Mouse (Mus musculus) kidney, postnatal 0 days (tissue): ENCODE measurements around the gene Agt. TPM values are rescaled to one million over a fixed set of nuclear protein-coding genes. Genes with fewer than 3 reads are reported as not detected.

Experiments used
- ATAC-seq: fragments of 200-750 bp; cut with Nextera tagmentation; replicated peaks from 2 replicates; pipeline ENCODE4 v1.8.0; 2017; ENCODE audit warnings: low read depth, moderate number of reproducible peaks, moderate TSS enrichment, moderate library complexity; ENCODE audit not compliant: low FRiP score
- DNase-seq: peaks from one replicate; pipeline ENCODE4 v3.0.0-alpha.2; 2016; ENCODE audit warnings: low spot score
- H3K27ac ChIP-seq: fragments of 300-500 bp; sonication (generic); 2 replicates; pipeline ENCODE4 v1.5.1; 2014; ENCODE audit warnings: mild to moderate bottlenecking
- H3K27me3 ChIP-seq: fragments of 300-500 bp; sonication (generic); 2 replicates; pipeline ENCODE4 v1.6.1; 2014; ENCODE audit warnings: low read length, mixed read lengths; ENCODE audit not compliant: insufficient read depth
- H3K36me3 ChIP-seq: fragments of 300-500 bp; sonication (generic); 2 replicates; pipeline ENCODE4 v1.6.1; 2014; ENCODE audit warnings: low read length, mixed read lengths; ENCODE audit not compliant: insufficient read depth
- H3K4me1 ChIP-seq: fragments of 300-500 bp; sonication (generic); replicated peaks from 2 replicates; pipeline ENCODE4 v1.6.1; 2014; ENCODE audit warnings: antibody characterized with exemption, low read length, mixed read lengths; ENCODE audit not compliant: insufficient read depth
- H3K4me2 ChIP-seq: fragments of 300-500 bp; sonication (generic); 2 replicates; pipeline ENCODE4 v1.6.1; 2014; ENCODE audit warnings: mild to moderate bottlenecking, low read length, moderate library complexity, mixed read lengths
- H3K4me3 ChIP-seq: fragments of 300-500 bp; sonication (generic); replicated peaks from 2 replicates; pipeline ENCODE4 v1.5.1; 2014; ENCODE audit warnings: low read depth, low read length
- H3K9ac ChIP-seq: fragments of 300-500 bp; sonication (generic); 2 replicates; pipeline ENCODE4 v1.6.1; 2014; ENCODE audit warnings: low read depth, low read length
- H3K9me3 ChIP-seq: fragments of 300-500 bp; sonication (generic); replicated peaks from 2 replicates; pipeline ENCODE4 v1.6.1; 2016; ENCODE audit warnings: low read length, inconsistent platforms, mixed read lengths
- CTCF ChIP-seq: IDR thresholded peaks from 2 replicates; pipeline ENCODE4 v1.5.1; 2016; ENCODE audit warnings: antibody characterized with exemption, low read depth, mild to moderate bottlenecking, moderate library complexity
- WGBS: fragments of 180-500 bp; shearing (Covaris S2); extraction: QIAGEN DNeasy Blood & Tissue Kit; methylation state at CpG from one replicate; pipeline ENCODE4 v1.1.7; 2014; 5-methylcytosine and 5-hydroxymethylcytosine counted together
- polyA plus RNA-seq: library from polyadenylated mRNA; unstranded; fragments of >200 nt; fragmentation: Nextera tagmentation; extraction: Ambion mirVana; gene quantifications from 2 replicates; pipeline ENCODE4 v1.2.1, GENCODE M21; 2015

Agt gene
- polyA plus RNA-seq, 1 experiment from 2014 or later = 22.8 TPM

- DNase-seq (no peak), ATAC-seq (no peak)
- Histone ChIP-seq H3K4me2 (no peak overlapping the region), H3K4me3 (no peak overlapping the region), H3K9ac (no peak overlapping the region), H3K27ac (no peak overlapping the region), H3K36me3 (no peaks in the 10 kb centered on the region), H3K27me3 (no peaks in the 10 kb centered on the region), H3K9me3 (no peaks in the 10 kb centered on the region), H3K4me1 (no peaks in the 10 kb centered on the region)
- TF ChIP-seq CTCF = peak; percentile 12; the same call in 1 of the 2 replicates
- 76% methylated on average over 5 of the region's 5 CpGs for WGBS
These were observed 34.6 kb upstream of the Agt start for GRCm38 (mm10) chr8:124604066-124604465.

- H3K9ac ChIP-seq = no peak overlapping the region
- H3K27ac ChIP-seq = no peak overlapping the region
- no peak overlapping the region for H3K4me2 ChIP-seq
- 67% methylated on average over 4 of the region's 4 CpGs for WGBS
- no peak for TF ChIP-seq CTCF
- ATAC-seq = no peak
- no peaks in the 10 kb centered on the region for H3K27me3 ChIP-seq
- H3K9me3 ChIP-seq = no peaks in the 10 kb centered on the region
- no peaks in the 10 kb centered on the region for H3K36me3 ChIP-seq
- no peak overlapping the region for H3K4me3 ChIP-seq
- DNase-seq = no peak
- H3K4me1 ChIP-seq = no peaks in the 10 kb centered on the region
These were observed 19.9 kb upstream of the Agt start for GRCm38 (mm10) chr8:124589393-124589792.

GRCm38 (mm10) chr8:124586556-124586955 lies 17.1 kb upstream of the Agt start:
- H3K27ac ChIP-seq = no peak overlapping the region
- no peak for TF ChIP-seq CTCF
- H3K27me3 ChIP-seq = no peaks in the 10 kb centered on the region
- DNase-seq (no peak), ATAC-seq (no peak)
- no peak overlapping the region for H3K4me3 ChIP-seq
- WGBS = 79% methylated on average over 2 of the region's 2 CpGs
- no peaks in the 10 kb centered on the region for H3K36me3 ChIP-seq
- no peak overlapping the region for H3K9ac ChIP-seq
- no peak overlapping the region for H3K4me2 ChIP-seq
- no peaks in the 10 kb centered on the region for H3K4me1 ChIP-seq
- no peaks in the 10 kb centered on the region for H3K9me3 ChIP-seq

GRCm38 (mm10) chr8:124585718-124586425 lies 16.4 kb upstream of the Agt start:
- Histone ChIP-seq H3K36me3 (no peaks in the 10 kb centered on the region), H3K9ac (no peak overlapping the region), H3K27me3 (no peaks in the 10 kb centered on the region), H3K9me3 (no peaks in the 10 kb centered on the region), H3K4me3 (no peak overlapping the region), H3K27ac (no peak overlapping the region), H3K4me1 (no peaks in the 10 kb centered on the region), H3K4me2 (no peak overlapping the region)
- no peak; the same call in 1 of the 2 replicates for ATAC-seq
- WGBS = 45% methylated on average over 3 of the region's 3 CpGs
- DNase-seq = peak; percentile 3
- TF ChIP-seq CTCF = no peak

GRCm38 (mm10) chr8:124576751-124577150 lies 7.2 kb upstream of the Agt start:
- DNase-seq = no peak
- Histone ChIP-seq H3K27ac (no peak overlapping the region), H3K36me3 (no peaks in the 10 kb centered on the region), H3K9ac (no peak overlapping the region), H3K4me2 (no peak overlapping the region), H3K4me1 (no peaks in the 10 kb centered on the region), H3K27me3 (no peaks in the 10 kb centered on the region), H3K4me3 (no peak overlapping the region), H3K9me3 (no peaks in the 10 kb centered on the region)
- TF ChIP-seq CTCF = no peak
- WGBS = 75% methylated on average over 1 of the region's 1 CpGs
- ATAC-seq = no peak

GRCm38 (mm10) chr8:124575811-124576210 lies 6.3 kb upstream of the Agt start, which contains the start of gene Capn9:
Gene Capn9 (plus strand): TSS chr8:124576111.
- Histone ChIP-seq H3K9ac (no peak within 1 kb of the TSS), H3K27me3 (no peaks in the 10 kb centered on the region), H3K27ac (no peak within 1 kb of the TSS), H3K9me3 (no peaks in the 10 kb centered on the region), H3K4me3 (no peak within 1 kb of the TSS), H3K4me2 (no peak within 1 kb of the TSS), H3K36me3 (no peaks in the 10 kb centered on the region), H3K4me1 (no peaks in the 10 kb centered on the region)
- DNase-seq (no peak), ATAC-seq (no peak)
- TF ChIP-seq CTCF = no peak
- 82% methylated on average over 8 of the region's 8 CpGs for WGBS
